Mouse (Mus musculus) embryonic fibroblast, embryonic 13.5 days (primary cell): ENCODE results near the gene Ryk.

Experiments
- CTCF ChIP-seq: IDR thresholded peaks from 2 replicates; pipeline ENCODE4 v1.5.1; 2011; ENCODE audit warnings: mild to moderate bottlenecking, control low read depth, low read length, moderate library complexity, borderline replicate concordance; ENCODE audit not compliant: insufficient read depth
- POLR2A ChIP-seq: IDR thresholded peaks from 2 replicates; pipeline ENCODE4 v1.6.1; 2011; ENCODE audit warnings: low read depth, mild to moderate bottlenecking, control low read depth, low read length, moderate library complexity

GRCm38 (mm10) chr9:102867516-102867915 lies 32.8 kb downstream of the Ryk start:
- TF ChIP-seq POLR2A (no peak), CTCF (no peak)
